Mouse (Mus musculus) small intestine, adult 2 months (tissue): ENCODE data around the gene Maml3. TPM values are rescaled to one million over a fixed set of nuclear protein-coding genes. Genes with fewer than 3 reads are reported as not detected.

Experiments
- H3K27ac ChIP-seq: fragments of 200-500 bp; 2 replicates; pipeline ENCODE4 v1.5.1; 2012; ENCODE audit warnings: low read depth, low read length, control low read depth, inconsistent platforms; ENCODE audit not compliant: insufficient read depth
- H3K27me3 ChIP-seq: fragments of 200-500 bp; 2 replicates; pipeline ENCODE4 v1.6.1; 2012; ENCODE audit warnings: mild to moderate bottlenecking, moderate library complexity, low read length, inconsistent platforms; ENCODE audit not compliant: control insufficient read depth, insufficient read depth
- H3K36me3 ChIP-seq: fragments of 200-500 bp; 2 replicates; pipeline ENCODE4 v1.6.1; 2012; ENCODE audit warnings: mild to moderate bottlenecking, low read length, control low read depth, inconsistent platforms; ENCODE audit not compliant: control insufficient read depth, insufficient read depth
- H3K4me1 ChIP-seq: fragments of 200-500 bp; 2 replicates; pipeline ENCODE4 v1.6.1; 2012; ENCODE audit warnings: low read length, inconsistent platforms, mixed read lengths; ENCODE audit not compliant: control insufficient read depth, insufficient read depth, insufficient read length
- H3K4me3 ChIP-seq: fragments of 200-500 bp; 2 replicates; pipeline ENCODE4 v1.5.1; 2012; ENCODE audit warnings: low read depth, mild to moderate bottlenecking, control low read depth, inconsistent platforms, low read length, moderate library complexity
- CTCF ChIP-seq: fragments of 200-500 bp; IDR thresholded peaks from 2 replicates; pipeline ENCODE4 v1.5.1; 2012; ENCODE audit warnings: low read depth, mild to moderate bottlenecking, control low read depth, inconsistent platforms, low read length, moderate library complexity, mixed read lengths; ENCODE audit not compliant: insufficient replicate concordance, insufficient read length; ENCODE audit errors: extremely low read depth
- POLR2A ChIP-seq: fragments of 200-500 bp; IDR thresholded peaks from 2 replicates; pipeline ENCODE4 v1.6.1; 2012; ENCODE audit warnings: low read depth, mild to moderate bottlenecking, control low read depth, inconsistent platforms, low read length, moderate library complexity
- WGBS: fragments of 180-500 bp; shearing (Covaris S2); methylation state at CpG from one replicate; pipeline ENCODE4 v1.1.7; 2018; 5-methylcytosine and 5-hydroxymethylcytosine counted together
- polyA plus RNA-seq: library from polyadenylated mRNA; depleted of rRNA; stranded (reverse); fragments of >200 nt; gene quantifications from 2 replicates; pipeline ENCODE4 v1.2.3, GENCODE M21; 2012

The Maml3 gene
- polyA plus RNA-seq, 1 experiment = 3.2 TPM

GRCm38 (mm10) chr3:51908437-51908990, 196.4 kb downstream of the Maml3 start:
- no peaks in the 10 kb centered on the region for H3K36me3 ChIP-seq
- no peak overlapping the region for H3K27ac ChIP-seq
- H3K27me3 ChIP-seq = no peaks in the 10 kb centered on the region
- no peak overlapping the region for H3K4me3 ChIP-seq
- TF ChIP-seq POLR2A (no peak), CTCF (no peak)
- peaks cover 7% of the 10 kb centered on the region for H3K4me1 ChIP-seq
- 61% methylated on average over 14 of the region's 14 CpGs for WGBS

- no peak for TF ChIP-seq POLR2A
- TF ChIP-seq CTCF = no peak
- no peaks in the 10 kb centered on the region for H3K36me3 ChIP-seq
- no peak overlapping the region for H3K27ac ChIP-seq
- 71% methylated on average over 10 of the region's 10 CpGs for WGBS
- no peaks in the 10 kb centered on the region for H3K27me3 ChIP-seq
- peaks cover 7% of the 10 kb centered on the region for H3K4me1 ChIP-seq
- no peak overlapping the region for H3K4me3 ChIP-seq
These were observed 197.6 kb downstream of the Maml3 start for GRCm38 (mm10) chr3:51907113-51907860.

GRCm38 (mm10) chr3:51905903-51906302, 199.0 kb downstream of the Maml3 start:
- Histone ChIP-seq H3K27me3 (no peaks in the 10 kb centered on the region), H3K27ac (no peak overlapping the region), H3K36me3 (no peaks in the 10 kb centered on the region), H3K4me3 (no peak overlapping the region), H3K4me1 (peaks cover 7% of the 10 kb centered on the region)
- TF ChIP-seq POLR2A (no peak), CTCF (no peak)
- WGBS = 32% methylated on average over 9 of the region's 9 CpGs

GRCm38 (mm10) chr3:51904357-51904855, 200.5 kb downstream of the Maml3 start:
- TF ChIP-seq CTCF (no peak), POLR2A (no peak)

GRCm38 (mm10) chr3:51901151-51901550, 203.7 kb downstream of the Maml3 start:
- peaks cover 4% of the 10 kb centered on the region; the same call in 1 of the 2 replicates for H3K4me1 ChIP-seq
- TF ChIP-seq CTCF (no peak), POLR2A (no peak)
- H3K27ac ChIP-seq = no peak overlapping the region
- H3K4me3 ChIP-seq = no peak overlapping the region
- WGBS = 53% methylated on average over 2 of the region's 2 CpGs
- H3K36me3 ChIP-seq = no peaks in the 10 kb centered on the region
- H3K27me3 ChIP-seq = no peaks in the 10 kb centered on the region

More at GRCm38 (mm10) chr3:51904357-51904855, 200.5 kb downstream of the Maml3 start:
- WGBS = 80% methylated on average over 12 of the region's 12 CpGs
- Histone ChIP-seq H3K27ac (no peak overlapping the region), H3K4me1 (peaks cover 7% of the 10 kb centered on the region), H3K36me3 (no peaks in the 10 kb centered on the region), H3K4me3 (no peak overlapping the region), H3K27me3 (no peaks in the 10 kb centered on the region)

- H3K4me3 ChIP-seq = no peak overlapping the region
- H3K4me1 ChIP-seq = peaks cover 2% of the 10 kb centered on the region; the same call in 1 of the 2 replicates
- TF ChIP-seq POLR2A (no peak), CTCF (no peak; the same call in 1 of the 2 replicates)
These were observed 210.4 kb downstream of the Maml3 start for GRCm38 (mm10) chr3:51894514-51894913.

GRCm38 (mm10) chr3:51891562-51892119, 213.2 kb downstream of the Maml3 start:
- no peak overlapping the region for H3K27ac ChIP-seq
- WGBS = 36% methylated on average over 10 of the region's 10 CpGs

More at GRCm38 (mm10) chr3:51894514-51894913, 210.4 kb downstream of the Maml3 start:
- Histone ChIP-seq H3K27ac (no peak overlapping the region), H3K36me3 (no peaks in the 10 kb centered on the region), H3K27me3 (no peaks in the 10 kb centered on the region)
- WGBS = 86% methylated on average over 8 of the region's 8 CpGs

More at GRCm38 (mm10) chr3:51891562-51892119, 213.2 kb downstream of the Maml3 start:
- Histone ChIP-seq H3K27me3 (no peaks in the 10 kb centered on the region), H3K36me3 (no peaks in the 10 kb centered on the region), H3K4me3 (no peak overlapping the region), H3K4me1 (peaks cover 2% of the 10 kb centered on the region; the same call in 1 of the 2 replicates)
- no peak for TF ChIP-seq POLR2A
- TF ChIP-seq CTCF = no peak
